Mouse (Mus musculus): ENCODE measurements around the gene Metrn.

DNA sequence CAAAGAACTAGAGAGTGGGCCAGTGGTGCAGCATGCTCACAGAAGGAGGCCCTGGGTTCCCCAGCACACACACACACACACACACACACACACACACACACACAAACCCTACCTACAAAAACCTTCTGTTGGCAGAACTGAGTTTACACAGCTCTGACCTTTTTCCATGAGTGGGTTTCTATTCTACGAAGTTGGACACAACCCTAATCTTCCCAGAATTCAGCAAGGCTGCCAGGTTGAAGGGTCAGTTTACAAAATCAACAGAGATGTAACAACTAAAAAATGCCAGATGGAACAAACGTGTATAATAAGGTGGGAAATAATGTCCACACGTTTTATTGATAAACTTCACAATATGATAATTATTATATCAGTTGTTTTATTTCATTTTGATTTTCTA is 39.2 kb downstream of the Metrn start:
- no peak for TF ChIP-seq CTCF (IDR thresholded peaks at IDR 0.05; ENCODE audit: borderline replicate concordance, insufficient read depth, low read length)
- no peak for TF ChIP-seq POLR2A (IDR thresholded peaks at IDR 0.05; ENCODE audit: low read depth, low read length)

Measured in embryonic fibroblast, embryonic 13.5 days (primary cell).